Mouse (Mus musculus): ENCODE results near the gene Tmod1.
A peak's percentile ranks its signal among the peaks of the same experiment; 100 is the strongest.

Tmod1 gene

DNA sequence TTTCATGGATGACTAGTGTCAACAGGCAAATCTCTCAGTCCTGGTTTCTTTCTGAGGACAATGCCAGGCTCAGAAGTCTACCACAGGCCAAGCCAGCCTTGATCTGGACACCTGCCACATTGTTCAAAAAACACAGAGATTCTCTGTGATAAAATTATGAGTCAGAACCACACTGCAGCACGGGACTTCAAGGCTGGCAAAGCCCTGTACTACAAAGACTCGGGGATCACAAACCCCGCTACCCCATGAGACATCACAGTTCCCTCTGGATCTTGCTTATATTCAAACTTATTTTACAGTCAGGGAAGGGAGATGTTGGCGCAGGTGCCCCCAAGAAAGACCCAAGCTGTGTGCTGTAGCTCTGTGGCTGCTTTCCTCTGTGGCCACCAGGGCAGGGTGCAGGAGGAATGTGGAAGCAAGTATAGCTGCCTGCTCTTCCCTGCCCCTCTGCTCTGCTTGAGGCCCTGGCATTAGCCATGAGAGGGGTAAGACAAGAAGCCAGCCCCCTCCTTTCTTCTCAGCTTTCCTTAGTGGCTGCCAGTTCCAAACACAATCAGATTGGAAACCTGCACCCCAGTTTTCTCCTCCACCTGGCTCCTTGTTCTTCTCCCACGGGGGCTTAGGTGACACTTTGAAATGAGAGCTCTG is 53.8 kb downstream of the Tmod1 start:
- DNase-seq, result no peak

DNA sequence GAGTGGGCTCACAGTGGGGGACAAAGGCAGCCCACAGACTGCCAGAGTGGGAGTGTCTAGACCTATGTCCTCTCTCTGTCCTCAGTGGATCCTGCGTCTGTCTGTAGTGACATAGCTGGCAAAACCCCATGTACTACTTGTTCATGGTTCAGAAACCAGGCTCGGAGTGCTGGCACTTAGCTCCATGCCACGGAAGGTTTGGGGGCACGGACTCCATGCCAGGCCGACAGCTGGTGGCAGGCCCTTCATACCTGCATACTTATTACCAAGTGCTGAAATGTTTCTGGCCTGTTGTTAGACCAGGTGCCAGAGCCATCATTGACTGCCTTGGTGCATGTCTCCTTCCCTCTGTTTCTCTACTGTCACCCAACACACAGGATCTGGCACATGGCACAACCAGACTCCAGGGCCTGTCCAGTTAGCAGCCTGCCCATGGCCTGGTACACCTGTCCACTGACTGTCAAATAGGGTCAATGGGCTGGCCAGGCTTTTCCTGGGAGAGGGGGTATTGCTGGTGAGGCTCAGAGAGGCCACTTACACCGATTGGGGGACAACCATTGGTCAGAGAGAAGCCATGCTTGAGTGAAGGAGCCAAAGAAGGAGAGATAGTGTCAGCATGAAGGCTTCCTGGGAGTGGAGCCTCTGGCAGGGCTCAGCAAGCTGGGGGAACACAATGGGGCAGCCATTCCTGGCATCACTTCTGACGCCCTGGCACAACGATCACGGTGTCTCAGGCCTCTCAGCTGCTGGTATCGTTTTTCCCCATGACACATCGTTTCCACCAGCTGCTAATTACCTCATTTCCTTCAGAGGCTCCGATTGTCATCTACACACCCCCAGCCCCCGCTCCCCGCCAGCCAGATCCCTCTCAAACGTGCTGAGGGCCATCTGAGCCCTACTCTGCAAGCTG is 56.4 kb downstream of the Tmod1 start:
- no peak for DNase-seq

DNA sequence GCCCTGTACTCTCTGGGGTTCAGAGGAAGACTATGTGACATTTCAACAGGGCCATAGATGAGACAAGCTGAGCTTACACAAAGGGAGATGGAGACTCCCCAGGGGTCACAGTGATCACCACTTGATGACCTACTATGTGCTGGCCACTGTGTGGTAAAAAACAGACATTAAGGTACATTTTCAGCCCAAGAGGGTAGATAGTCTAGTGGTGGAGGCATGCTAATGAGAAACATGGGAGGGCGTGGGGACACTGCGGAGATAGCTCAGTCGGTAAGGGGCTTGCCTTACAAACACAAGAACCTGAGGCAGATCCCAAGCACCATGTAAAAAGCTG is 57.1 kb downstream of the Tmod1 start:
- no peak for DNase-seq

DNA sequence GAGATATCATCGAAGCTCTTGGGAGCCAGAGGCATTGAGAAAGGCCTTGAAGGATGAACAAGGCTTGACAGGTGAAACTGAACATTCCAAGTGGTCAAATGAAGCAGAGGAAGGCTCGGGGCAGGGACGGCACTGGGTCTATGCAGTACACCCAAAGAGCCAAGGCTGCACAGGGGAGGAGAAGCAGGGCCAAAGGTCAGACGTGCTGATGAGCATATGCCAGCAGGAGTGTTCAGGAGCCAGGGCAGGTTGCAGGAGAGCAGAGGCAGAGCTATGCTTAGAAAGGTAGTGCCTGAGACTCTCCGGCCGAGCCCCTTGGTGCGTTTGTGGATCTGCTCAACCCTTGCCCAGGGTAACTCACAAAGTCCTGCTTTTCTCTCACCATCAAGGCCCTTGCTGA is 57.8 kb downstream of the Tmod1 start:
- no peak for DNase-seq

DNA sequence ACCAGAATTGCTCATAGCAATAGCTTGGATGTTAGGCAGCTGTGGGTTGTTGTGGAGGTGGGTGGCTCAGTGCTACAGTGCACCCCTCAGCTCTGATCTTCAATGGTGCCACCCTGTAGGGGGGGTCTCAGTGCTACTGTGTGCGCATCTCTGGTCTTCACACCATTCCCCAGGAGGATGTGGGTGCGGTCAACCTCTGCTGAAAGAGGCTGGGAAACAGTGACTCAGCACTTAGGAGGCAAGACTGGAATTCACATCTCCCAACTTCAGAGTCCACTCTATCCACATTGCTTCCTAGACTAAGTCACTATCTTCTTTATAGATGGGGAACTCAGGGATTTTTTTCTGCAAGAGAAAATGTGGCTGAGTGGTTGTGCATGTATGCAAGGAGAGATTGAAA is 58.9 kb downstream of the Tmod1 start:
- no peak for DNase-seq

DNA sequence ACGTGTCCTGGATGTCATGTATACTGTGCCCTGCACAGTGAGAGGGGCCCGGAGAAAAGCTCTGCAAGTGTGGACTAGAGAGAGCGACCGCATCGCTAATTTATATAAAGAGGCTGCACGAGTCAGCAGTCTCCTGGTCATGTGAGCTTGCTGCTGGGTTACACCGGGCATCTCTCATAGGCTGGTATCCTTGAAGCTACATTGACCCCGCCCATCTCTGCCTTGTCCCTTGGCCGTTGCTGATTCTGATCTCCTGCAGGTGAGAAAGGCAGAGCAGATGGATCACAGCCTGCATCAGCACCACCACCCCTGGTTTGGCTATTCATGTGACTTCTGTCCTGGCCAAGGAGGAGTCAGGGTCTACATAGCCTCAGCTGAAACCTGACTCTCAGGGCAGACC is 60.4 kb downstream of the Tmod1 start:
- no peak for DNase-seq

DNA sequence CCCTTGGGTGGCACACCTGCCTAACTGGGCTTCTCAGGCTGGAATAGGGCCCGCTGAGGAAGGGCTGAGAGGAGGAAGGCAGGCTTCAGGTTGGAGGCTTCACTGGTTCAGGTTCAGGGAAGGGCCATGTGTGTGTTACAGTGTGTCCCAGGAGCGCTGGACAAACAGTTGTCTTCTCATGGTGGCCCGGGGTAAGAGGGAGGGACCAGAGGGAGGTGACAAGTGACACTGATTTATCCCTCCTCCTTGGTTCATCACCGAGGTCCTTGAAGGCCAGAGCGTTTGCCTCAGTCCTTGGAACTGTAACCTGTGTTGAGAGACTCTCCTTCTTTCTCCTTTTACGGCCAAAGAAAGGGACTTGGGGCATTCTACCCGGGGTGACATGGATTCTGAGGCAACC is 61.8 kb downstream of the Tmod1 start:
- no peak for DNase-seq

DNA sequence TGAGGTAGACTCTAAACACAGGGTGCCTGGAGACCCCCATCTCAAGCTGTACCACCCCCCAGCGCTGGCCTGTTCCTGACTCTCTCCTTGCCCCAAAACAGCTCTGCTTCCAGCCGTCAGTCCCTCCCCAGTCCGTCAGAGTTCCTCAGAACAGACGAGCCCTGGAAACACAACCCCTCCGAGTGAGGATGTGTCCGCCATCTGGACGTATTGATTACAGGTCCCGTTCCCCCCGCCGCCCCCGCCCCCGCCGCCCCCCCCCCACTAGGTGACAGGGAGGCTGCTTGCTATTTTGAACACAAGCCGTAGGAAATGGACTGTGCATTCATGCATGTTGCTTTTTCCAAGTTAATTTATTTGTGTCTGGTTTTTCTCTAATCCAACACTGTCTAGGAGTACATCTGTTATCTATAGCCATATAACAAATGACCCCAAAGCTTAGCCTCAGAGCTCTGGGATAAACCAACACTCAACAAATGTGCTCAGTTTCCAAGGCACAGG is 62.5 kb downstream of the Tmod1 start:
- no peak for DNase-seq

DNA sequence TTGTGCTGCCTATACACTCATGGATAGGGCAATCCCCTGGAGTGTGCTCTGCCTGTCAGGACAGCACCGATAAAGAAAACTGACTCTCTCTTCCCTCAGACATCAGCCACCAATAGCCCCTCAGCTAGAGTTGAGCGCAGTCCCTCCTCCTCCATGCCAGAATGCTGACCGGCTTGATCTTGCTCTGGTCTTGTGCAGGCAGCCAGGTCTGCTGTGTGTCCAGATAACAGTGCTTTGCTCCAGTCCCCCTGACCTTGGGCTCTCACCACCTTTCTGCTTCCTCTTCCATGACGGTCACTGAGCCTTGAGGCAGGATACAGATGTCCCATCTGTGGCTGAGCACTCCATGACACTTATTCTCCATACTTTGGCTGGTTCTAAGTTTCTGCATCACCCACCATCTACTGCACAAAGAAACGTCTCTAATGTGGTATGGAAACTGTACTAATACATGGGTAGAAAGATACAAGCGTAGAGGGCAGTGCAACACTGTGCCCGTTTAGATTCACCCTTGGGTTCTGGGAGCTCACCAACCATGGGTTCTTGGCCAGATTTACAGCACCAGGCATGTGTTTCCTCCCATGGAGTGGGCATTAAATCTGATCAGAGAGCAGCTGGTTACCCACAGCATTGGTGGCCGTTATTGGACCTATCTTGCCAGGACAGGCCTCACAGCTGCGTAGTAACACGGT is 63.5 kb downstream of the Tmod1 start:
- DNase-seq, result no peak

DNA sequence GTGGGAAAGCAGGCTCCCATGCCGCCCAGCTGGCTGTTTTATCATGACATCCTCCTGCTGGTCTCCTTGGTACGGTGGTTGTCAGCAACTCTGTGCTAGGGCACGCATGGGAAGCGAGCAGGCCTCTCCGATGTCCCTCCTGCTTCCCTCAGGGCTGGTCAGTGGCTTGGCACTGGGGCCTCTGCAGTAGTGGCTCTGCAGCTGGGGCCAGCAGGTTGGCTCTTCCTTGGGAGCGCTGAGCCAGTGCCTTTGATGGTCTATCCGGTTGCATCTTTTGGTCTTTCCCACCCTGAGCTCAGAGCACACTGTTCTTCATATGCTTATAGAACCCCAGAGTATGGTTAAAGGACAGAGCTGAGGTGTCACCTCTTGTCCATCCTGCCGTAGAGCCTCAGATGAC is 71.3 kb downstream of the Tmod1 start:
- DNase-seq, result no peak

DNA sequence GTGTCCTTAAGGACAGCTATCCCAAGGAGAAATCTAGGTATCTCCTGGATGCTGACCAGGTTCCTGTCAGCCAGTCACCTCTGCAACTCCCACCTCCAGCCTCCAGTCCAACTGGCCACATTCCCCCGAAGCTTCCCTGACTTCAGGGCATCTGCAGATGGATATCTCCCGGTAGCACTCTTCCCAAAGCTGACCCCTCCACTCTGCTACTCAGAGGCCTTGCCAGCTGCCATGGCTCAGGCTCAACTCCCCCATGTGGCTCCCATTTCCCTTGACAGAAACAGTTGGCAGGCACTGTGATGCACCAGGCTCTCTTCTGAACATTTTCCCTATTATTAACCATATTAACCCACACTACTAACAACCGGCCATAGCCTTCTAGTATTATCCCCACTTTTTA is 72.6 kb downstream of the Tmod1 start:
- no peak for DNase-seq

DNA sequence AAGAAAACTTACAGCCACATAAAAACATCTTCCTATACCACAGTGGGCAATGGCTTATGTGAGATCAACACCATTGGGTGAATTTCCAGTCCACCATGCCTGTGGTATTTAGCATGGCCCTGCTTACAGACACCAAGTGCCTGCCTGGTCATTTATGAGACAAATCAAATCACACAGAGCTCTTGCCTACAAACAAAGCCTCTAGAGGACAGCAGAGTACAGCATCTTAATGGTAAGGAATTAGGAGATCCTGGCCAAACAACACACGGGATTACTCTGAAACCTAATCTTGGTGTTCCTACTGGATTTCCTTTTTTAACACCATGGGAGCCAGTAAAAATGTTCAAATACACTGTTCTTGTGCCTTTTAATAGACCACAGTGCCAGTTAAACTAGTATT is 76.6 kb downstream of the Tmod1 start:
- no peak for DNase-seq

DNA sequence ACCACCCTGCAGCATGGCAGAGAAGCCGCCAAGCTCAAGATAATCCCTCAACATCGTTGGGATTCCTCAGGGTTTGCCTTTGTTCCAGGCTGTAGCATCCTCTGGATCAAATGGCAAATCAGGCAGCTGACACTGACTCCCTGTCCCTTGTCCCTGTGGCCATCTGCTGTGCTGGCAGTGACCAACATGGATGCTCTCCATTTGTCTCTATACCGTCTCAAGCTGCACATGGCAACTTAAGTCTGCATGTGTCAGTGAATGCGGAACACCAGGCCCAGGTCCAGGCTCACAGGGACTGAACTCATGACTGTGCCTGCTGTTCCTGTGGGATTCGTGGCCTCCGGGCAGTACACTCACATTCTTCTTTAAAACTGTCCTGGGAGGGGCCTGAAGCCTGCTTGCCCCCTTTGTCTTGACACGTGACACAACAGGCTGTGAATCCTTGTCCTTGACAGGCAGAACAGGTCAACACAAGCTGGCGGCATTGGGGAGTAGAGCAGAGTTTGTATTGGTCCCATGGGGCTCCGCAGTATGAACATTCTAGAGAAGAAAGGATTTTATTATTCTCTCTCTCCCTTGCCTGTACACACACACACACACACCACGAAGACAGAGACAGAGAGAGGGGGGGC is 77.9 kb downstream of the Tmod1 start:
- DNase-seq, result no peak

DNA sequence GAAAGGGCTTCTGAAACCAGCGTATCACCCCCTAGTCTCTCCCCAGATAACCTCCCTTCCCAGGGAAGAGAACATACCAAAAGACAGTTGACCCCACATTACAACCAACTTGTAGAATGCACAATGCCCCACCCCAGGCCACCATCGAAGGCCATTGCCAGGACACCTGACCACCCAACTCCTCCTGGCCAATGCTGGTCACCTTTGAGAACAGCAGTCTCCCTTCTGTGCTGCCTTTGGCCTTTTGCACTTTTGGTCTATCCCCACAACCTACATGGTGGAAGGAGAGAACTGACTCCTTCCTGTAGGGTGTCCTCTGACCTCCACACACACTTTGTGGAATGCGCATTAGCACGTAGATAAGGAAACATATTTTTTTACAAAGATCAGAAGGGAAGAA is 78.8 kb downstream of the Tmod1 start:
- DNase-seq, result no peak

DNA sequence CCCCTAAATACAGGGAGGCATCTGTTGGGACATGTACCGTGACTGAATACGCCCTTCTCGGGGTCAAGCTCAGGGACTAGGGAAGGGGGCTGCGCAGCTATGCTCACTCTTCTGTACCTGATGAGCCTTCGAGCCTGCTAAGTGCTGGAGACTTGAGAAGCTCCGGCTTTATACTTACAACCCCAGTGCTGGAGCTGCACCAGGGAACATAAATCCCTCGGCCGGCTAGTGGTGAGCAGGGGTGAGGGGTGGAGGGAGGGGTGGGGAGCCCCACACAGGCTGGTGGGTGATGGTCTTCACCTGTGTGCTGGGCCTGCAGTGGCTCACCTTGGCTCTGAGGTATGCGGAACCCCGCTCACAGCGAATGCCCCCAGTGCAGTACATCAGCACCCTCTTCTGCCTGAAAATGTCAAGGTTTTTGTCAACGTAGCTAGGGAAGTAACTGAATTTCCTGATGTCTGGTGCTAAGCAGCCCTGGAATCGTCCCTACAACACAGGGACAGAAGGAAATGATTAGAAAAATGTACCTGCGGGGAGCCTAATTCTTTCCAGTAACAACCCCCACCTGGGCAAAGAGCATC is 80.9 kb downstream of the Tmod1 start:
- no peak for DNase-seq

DNA sequence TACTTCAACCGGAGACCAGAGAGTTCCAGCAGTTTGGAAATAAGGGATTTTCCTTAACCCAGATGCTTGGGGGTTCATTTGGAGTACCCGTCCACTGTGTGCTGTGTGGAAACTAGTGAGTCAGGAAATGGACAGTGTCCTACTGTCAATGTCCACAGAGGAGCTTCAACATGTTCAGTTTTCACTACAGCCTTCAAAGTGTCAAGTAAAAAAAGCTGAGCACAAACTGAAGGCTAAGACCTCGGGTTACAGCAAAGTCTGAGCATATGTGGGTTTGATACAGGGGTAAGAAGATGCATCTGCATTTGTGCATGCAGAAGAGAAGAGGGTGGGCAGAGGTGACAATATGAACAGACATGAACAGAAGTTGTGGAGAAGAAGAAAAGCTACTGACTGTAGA is 82.0 kb downstream of the Tmod1 start:
- DNase-seq, result no peak

DNA sequence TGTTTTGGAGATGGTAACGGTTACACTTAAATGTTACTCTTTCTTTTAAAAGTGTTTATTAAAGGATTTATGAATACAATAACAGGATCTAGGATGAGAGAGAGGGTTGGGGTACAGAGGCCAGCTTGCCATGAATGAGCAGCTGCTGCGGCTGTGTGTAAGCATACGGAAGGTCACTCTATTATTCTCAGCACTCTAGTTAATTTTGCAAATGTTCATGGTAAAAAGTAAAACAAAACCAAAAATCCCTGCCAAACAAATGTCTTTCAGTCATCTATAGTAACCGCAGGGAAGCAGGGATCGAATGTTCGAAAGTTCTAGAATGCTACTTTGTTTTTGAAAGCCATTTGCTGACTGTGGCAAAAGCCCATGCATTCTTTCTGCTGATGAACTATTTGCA is 84.6 kb downstream of the Tmod1 start:
- DNase-seq, result no peak

DNA sequence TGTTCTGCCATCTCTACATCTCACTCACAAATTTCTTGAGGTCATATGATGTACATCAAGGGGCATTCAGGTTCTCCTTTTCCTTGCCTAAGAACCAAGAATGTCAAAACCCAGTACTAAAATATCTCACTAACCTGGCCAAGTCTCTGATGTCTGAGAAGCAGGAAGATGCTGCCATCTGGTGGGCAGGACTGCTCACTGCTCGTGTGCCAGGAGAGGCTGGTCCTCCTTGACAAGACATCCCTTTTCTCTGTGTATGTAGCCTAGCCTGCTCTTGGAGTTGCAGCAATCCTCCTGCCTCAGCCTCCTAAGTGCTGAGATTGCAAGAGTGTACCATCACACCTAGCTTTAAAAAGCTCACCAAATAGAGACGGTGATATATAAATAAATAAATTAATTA is 87.8 kb downstream of the Tmod1 start:
- DNase-seq, result peak; percentile 75

DNA sequence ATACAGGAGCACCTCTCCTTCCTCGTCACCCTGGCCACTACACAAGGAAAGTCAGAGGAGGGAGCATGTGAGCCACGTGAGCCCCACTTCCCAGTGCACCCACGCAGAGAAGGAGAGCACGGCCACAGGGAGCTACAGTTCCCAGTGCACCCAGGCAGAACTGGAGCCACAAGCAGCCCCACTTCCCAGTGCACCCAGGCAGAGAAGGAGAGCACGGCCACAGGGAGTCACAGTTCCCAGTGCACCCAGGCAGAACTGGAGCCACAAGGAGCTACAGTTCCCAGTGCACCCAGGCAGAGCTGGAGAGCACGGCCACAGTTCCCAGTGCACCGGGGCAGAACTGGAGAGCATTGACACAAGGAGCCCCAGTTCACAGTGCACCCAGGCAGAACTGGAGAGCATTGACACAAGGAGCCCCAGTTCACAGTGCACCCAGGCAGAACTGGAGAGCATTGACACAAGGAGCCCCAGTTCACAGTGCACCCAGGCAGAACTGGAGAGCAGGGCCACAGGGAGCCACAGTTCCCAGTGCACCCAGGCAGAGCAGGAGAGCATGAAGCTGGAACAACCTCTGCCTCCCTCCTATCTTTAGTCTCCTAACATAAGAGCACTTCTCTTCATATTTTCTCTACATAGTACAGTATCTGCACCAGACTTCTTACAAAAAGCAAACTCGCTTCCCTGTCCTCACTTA is 90.7 kb downstream of the Tmod1 start:
- DNase-seq, result no peak

DNA sequence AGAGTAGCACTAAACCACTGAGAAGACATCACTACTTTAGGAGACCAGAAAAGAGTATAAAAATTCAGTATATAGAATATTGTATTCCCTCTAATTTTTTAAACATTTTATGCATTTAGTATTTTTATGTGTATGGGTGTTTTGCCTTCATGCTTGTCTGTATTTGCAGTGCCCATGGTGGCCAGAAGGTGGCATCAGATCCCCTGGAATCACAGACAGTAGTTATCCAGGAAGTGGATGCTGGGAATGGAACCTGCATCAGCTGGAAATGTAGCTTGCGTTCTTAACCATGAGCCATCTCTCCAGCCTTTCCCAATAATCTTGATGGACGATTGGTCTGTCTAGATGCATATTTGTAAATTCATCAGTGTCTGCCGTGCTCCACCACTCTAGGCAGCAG is 91.5 kb downstream of the Tmod1 start:
- peak; percentile 71 for DNase-seq

DNA sequence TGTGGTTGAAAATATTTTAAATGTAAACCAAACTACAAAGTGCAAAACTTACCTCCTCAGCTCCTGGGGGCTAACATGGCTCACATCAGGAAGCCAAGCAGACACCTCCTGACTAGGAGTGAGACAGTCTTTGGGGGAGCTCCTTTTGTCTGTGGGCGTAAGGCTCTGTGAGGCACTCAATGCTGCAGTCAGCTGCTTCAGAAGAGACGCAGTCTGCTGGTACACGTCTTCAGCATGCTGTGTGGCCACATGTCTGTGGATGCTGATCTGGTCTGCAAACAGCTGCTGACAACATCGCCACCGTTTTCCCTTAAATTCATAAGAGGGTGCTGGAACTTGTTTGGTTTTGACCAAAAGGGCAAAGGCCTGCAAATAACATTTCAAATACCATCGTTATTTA is 93.1 kb downstream of the Tmod1 start:
- DNase-seq, result no peak

DNA sequence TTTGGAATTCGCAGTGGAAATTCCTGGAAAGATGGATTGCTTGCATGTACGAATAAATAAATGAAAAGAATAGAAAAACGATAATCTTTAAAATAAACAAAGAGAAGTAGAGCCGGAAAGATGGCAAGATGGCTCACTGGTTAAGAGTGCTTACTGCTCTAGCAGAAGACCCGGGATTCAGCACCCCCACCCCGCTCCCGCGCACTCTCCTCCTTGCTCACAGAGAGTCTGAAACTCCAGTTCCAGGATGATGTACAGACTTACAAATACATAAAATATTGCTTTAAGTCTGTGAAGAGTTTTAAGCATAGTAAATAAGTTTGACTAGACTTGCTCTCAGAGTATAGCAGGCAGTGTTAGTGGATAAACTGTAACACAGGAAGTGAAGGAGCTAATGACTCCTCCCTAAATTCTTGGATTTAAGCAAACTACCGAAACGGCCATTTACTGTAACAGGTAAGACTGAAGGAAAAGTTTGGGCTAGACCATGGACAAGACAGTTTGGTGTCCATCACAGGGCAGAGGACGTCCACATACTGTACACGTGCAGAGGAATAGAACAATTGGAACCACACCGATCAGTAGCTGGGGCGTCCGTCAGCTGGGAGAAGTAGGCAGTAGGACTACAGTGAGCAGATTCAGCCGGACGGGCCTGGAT is 99.0 kb downstream of the Tmod1 start:
- DNase-seq, result no peak
